ENCODE assay signal across 8 mouse cellular contexts in the genomic region with DNA sequence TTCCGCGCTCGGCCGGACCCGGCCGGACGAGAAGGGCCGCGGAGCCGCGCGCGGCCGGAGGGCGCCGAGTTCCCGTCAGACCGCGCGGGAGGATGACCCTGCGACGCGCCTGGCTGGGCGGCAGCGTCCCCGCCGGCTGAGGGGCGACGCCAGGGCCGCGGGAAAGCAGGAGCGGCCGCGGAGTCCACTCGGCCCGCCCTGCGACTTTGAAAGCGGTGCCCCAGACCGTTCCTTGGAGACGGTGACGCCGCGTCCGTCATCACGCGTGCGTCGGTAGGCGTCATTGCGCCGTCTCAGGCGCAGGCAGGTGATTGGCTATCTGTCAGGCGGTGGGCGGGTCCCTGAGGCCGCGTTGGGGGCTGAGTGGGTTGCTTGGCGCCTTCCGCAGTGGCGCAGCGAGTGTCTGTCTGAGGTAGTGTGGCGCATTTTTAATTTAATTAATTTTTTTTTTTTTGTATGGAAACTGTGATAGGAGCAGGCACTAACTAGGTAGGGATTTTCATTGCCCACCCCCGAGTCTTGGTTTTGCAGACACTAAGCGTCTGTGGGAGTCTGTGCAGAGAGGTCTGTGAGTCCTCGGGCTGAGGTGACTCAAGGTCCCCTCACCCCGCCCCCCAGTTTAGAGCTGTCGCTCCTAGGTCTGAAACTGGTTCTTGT. TPM values are rescaled to one million over a fixed set of nuclear protein-coding genes. Genes with fewer than 3 reads are reported as not detected.
DNase-seq lines count a peak whose midpoint lies in the region; ATAC-seq lines count a peak whose summit lies in the region.

Gene Sclt1 (minus strand): TSS at position 237 of the 657 bp plus-strand sequence.
Gene D3Ertd751e (plus strand): TSS at position 334 of the 657 bp plus-strand sequence.

- H3K9ac ChIP-seq in intestine, embryonic 14.5 days (ENCODE audit: low read length) = peak within 1 kb of the TSS; percentile 78

- H3K4me1 ChIP-seq in intestine, embryonic 14.5 days (replicated peaks; ENCODE audit: control insufficient read depth, insufficient read depth, low read length) = peaks cover 12% of the 10 kb centered on the region; the same call in 1 of the 2 replicates

- no peaks in the 10 kb centered on the region for H3K36me3 ChIP-seq in intestine, embryonic 14.5 days (ENCODE audit: control insufficient read depth, insufficient read depth, low read length)

- peak; percentile 99 for ATAC-seq in intestine, embryonic 14.5 days (replicated peaks; ENCODE audit: low FRiP score, low TSS enrichment, low read depth)

- peak within 1 kb of the TSS; percentile 73 for H3K4me2 ChIP-seq in intestine, embryonic 14.5 days (ENCODE audit: low read length)

- H3K27ac ChIP-seq in intestine, embryonic 14.5 days (ENCODE audit: low read depth) = peak within 1 kb of the TSS; percentile 92

- H3K27me3 ChIP-seq in intestine, embryonic 14.5 days (replicated peaks; ENCODE audit: control insufficient read depth, insufficient read depth, low read length) = no peaks in the 10 kb centered on the region

- no peaks in the 10 kb centered on the region for H3K9me3 ChIP-seq in intestine, embryonic 14.5 days (ENCODE audit: control insufficient read depth, low read length)

- WGBS in intestine, embryonic 14.5 days = under 1% methylated on average over 66 of the region's 66 CpGs

- intact Hi-C loops in left cerebral cortex, postnatal 14 days (cut with DNase I) = no loop called here

- DNase-seq in adrenal gland, adult 18-20 months (ENCODE audit: low spot score in 2 of 2) = peak; percentile 96 to 97
- DNase-seq in embryo, embryonic 11 days = peak; percentile 98
- peak; percentile 96 for DNase-seq in gastrocnemius, postnatal 25 days
- peak; percentile 97 for DNase-seq in intestine, embryonic 14.5 days (ENCODE audit: low spot score)
- peak; percentile 98 for DNase-seq in left cerebral cortex, postnatal 14 days (ENCODE audit: low spot score in 2 of 2)
- DNase-seq in mesoderm, embryonic 11.5 days (ENCODE audit: low read depth, low spot score) = peak; percentile 98
- DNase-seq in right cerebral cortex, postnatal 36 days (ENCODE audit: low spot score in 2 of 2) = peak; percentile 97
- peak; percentile 94 for DNase-seq in yolk sac, embryonic 10.5 days (ENCODE audit: low spot score)

- peak within 1 kb of the TSS; percentile 58 for H3K4me3 ChIP-seq in intestine, embryonic 14.5 days (ENCODE audit: low read depth, low read length)

RNA-seq across cellular contexts. Expression of gene Sclt1, which starts in this region (rescaled TPM):
- 1 to 10 TPM; 7.1 to 7.8 TPM for total RNA-seq in adrenal gland, adult 18-20 months (2021)
- 1 to 10 TPM; 4.6 to 5.0 TPM for total RNA-seq in gastrocnemius, postnatal 25 days (2021)
- 17.7 and 19.6 TPM in 2 replicates for polyA plus RNA-seq in intestine, embryonic 14.5 days (2014; fragmentation: Nextera tagmentation; extraction: Ambion mirVana)
- 10 to 100 TPM; 12.4 to 14.2 TPM for total RNA-seq in left cerebral cortex, postnatal 14 days (2021)

RNA-seq across cellular contexts. Expression of gene D3Ertd751e, which starts in this region (rescaled TPM):
- total RNA-seq in adrenal gland, adult 18-20 months (2021) = 10 to 100 TPM; 11.5 to 18.4 TPM
- total RNA-seq in gastrocnemius, postnatal 25 days (2021) = 1 to 10 TPM; 2.0 to 2.4 TPM
- 16.7 and 17.6 TPM in 2 replicates for polyA plus RNA-seq in intestine, embryonic 14.5 days (2014; fragmentation: Nextera tagmentation; extraction: Ambion mirVana)
- total RNA-seq in left cerebral cortex, postnatal 14 days (2021) = 1 to 10 TPM; 5.6 to 8.2 TPM

Comparison
In these comparisons a context has a peak if more than half of its experiments do, and no peak if none do; other contexts are left out.
1. Peak in every context shown above with its lines: DNase-seq, ATAC-seq, H3K4me3 ChIP-seq and H3K27ac ChIP-seq.